Mouse (Mus musculus) embryonic stem cell, embryonic (primary cell): ENCODE measurements around the gene Kcnab3.

ENCODE experiments used
- CTCF ChIA-PET, 4 experiments: fragments of 300-600 bp in 2 of 4; fragments of 350-600 bp in 2 of 4; sonication (Branson Sonifier 250); formaldehyde crosslinking; loops; one replicate each; lab custom pipeline; 2022; ENCODE audit warnings: inconsistent platforms in 2 of 4; lab: Charles Lee
- POLR2A ChIA-PET, 4 experiments: fragments of 300-600 bp in 2 of 4; fragments of 350-600 bp in 2 of 4; sonication (Branson Sonifier 250); formaldehyde crosslinking; loops; one replicate each; lab custom pipeline; 2022; ENCODE audit warnings: antibody characterized with exemption in 4 of 4, inconsistent platforms in 1 of 4; lab: Charles Lee

Gene Kcnab3

DNA sequence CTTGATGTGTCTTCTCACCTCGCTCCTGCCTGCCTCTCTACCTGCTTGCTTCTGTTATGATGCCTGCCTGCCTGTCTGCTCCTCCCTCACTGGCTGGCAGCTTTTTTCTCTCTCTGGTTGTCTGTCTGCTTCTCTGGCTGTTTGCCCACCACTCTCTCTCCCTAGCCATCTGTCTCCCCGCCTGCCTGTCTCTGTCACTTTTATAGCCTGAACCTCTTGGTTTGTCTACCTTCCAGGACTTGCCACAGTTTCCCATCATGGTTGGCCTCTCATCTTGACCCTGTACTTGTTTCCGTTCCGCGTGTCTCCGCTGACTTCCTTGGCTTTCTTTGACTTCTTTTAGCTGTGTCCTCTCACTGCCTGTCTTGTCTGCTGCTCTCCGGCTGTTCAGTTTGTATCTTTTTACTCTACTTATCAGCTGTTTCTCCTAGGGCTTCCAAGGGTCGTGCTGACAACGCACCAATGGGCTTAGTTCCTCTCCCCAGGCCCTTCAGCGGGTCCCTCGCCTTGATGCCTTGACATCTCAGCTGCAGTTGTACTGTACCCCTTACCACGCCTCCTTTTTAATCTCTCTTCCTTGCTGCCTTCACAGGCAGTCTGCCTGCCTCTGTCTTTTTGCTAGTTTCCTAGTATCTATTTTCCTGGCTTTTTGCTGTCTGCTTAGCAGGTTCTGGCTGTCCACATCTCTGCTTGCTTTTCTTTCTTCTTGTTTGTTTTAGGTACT lies 46.2 kb downstream of the Kcnab3 start:
- POLR2A ChIA-PET = interaction anchor here in 2 of 4 experiments (0.7 to 1.8 kb wide), 13 partner anchors 9 to 115 kb away, joined by 3 to 6 read pairs (median 3); partner anchors contain the start of genes Cntrob (in 2 of the 2), Trappc1 (in 2 of the 2), Cyb5d1 (in 1 of the 2) and Kcnab3 (in 1 of the 2)
- CTCF ChIA-PET = interaction anchor here in 3 of 4 experiments (0.5 to 2.2 kb wide), 14 partner anchors 8 to 667 kb away, joined by 3 to 8 read pairs (median 4); no protein-coding TSS in a partner anchor

GRCm38 (mm10) chr11:69372780-69373170 lies 46.7 kb downstream of the Kcnab3 start:
- ChIA-PET POLR2A (interaction anchor here in 2 of 4 experiments (0.7 to 1.8 kb wide), 12 partner anchors 8 to 116 kb away, joined by 3 to 6 read pairs (median 3); partner anchors contain the start of genes Cntrob (in 2 of the 2), Trappc1 (in 2 of the 2), Cyb5d1 (in 1 of the 2) and Kcnab3 (in 1 of the 2)), CTCF (interaction anchor here in 3 of 4 experiments (0.5 to 2.2 kb wide), 12 partner anchors 9 to 668 kb away, joined by 3 to 8 read pairs (median 4); partner anchors contain the start of genes Cyb5d1 (in 1 of the 3) and Naa38 (in 1 of the 3))

DNA sequence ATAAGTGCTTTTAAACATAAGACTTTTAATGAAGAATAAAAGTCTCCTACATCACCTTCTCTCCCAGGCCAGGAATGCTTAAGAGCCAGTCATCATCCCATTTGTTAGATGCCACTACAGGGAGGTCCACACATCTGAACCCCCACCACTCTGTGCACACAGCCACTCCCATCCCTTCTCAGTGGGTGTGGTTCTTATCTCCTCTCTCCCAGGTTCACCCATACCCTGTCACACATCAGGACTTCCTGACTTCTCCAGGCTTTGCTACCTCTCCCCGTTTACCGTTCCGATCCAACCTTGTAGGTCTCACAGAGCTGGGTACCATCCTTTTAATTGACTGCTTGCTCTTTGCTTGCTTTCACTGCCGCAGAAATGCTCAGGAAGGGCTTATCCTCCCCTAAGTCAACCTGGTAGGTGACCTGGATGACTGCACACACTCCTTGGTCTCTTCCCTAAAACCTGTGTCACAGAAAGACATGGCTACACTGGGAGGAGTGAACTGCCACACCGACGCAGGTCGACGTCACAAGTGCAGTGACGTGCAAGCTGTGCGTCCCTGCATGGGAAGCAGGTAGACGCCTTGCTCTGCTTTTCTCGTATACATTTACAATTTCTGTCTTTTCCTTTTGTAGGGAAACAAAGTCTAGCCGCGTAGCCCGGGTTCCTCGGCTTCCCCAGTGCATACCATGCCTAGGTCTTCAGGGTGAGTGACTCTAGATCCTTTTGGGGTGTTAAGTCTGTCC lies 47.3 kb downstream of the Kcnab3 start:
- ChIA-PET CTCF (interaction anchor here in 3 of 4 experiments (0.5 to 2.2 kb wide), 10 partner anchors 10 to 140 kb away, joined by 3 to 8 read pairs (median 5); partner anchors contain the start of genes Cyb5d1 (in 1 of the 3) and Naa38 (in 1 of the 3)), POLR2A (interaction anchor here in 3 of 4 experiments (0.8 to 1.8 kb wide), 11 partner anchors 10 to 116 kb away, joined by 3 to 6 read pairs (median 3); partner anchors contain the start of genes Cntrob (in 2 of the 3), Trappc1 (in 2 of the 3), Cyb5d1 (in 1 of the 3) and Naa38 (in 1 of the 3))

DNA sequence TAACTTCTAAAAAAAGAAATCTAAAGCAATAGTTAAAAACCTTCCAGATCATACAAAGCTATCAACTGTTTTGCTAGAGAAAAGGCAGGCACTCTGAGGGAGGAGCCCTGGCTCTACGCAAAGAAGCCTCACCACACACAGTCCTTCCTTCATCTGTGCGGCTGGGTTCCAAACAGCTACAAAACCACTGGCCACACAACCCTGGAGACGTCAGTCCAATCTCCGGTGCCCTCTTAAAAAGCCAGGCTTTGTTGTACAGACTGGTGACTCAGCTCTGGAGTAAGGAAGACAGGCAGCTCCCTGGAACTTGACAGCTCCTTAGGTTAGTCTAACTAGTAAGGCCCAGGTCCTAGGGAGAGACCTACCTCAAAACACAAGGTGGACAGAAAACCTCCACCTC lies 49.6 kb downstream of the Kcnab3 start:
- ChIA-PET POLR2A (interaction anchor here in 3 of 4 experiments (0.5 to 1.4 kb wide), 4 partner anchors 9 to 220 kb away, joined by 3 to 6 read pairs (median 4); partner anchors contain the start of gene Kcnab3 (in 1 of the 3)), CTCF (interaction anchor here in 2 of 4 experiments (0.7 to 1.0 kb wide), 2 partner anchors 13 to 138 kb away, joined by 3 to 6 read pairs; no protein-coding TSS in a partner anchor)

- ChIA-PET CTCF (interaction anchor here in 3 of 4 experiments (0.6 to 1.2 kb wide), 5 partner anchors 97 to 348 kb away, joined by 3 read pairs; no protein-coding TSS in a partner anchor), POLR2A (interaction anchor here in 1 of 4 experiments (0.6 to 0.8 kb wide), 2 partner anchors 52 to 206 kb away, joined by 3 read pairs; partner anchors contain the start of gene Kcnab3)
Measured at GRCm38 (mm10) chr11:69377766-69378165, 51.7 kb downstream of the Kcnab3 start.

GRCm38 (mm10) chr11:69379600-69379999 lies 53.5 kb downstream of the Kcnab3 start:
- ChIA-PET CTCF (interaction anchor here in 2 of 4 experiments (0.5 to 0.8 kb wide), 4 partner anchors 17 to 130 kb away, joined by 3 read pairs; no protein-coding TSS in a partner anchor), POLR2A (interaction anchor here in 2 of 4 experiments (0.7 to 1.4 kb wide), 4 partner anchors 30 to 201 kb away, joined by 3 to 7 read pairs (median 4); partner anchors contain the start of gene Kcnab3 (in 1 of the 2))

DNA sequence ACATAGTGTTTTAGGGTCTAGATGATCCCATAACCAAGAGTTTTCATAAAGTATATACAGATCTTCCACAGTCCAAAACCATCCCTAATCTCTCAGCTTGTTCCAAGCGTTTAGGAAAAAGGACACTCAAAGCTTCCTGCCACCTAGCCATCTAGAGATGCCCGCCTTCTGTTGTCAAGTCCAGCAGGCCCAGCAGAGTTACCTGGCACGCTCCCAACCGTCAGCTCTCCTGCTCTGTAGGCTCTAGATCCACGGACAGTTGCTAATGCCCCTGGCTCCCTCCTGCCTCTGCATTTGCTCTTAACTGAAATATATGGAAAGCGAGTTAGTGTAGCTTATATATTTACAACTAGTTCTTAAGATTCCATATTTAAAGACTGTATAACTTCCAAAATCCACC lies 55.3 kb downstream of the Kcnab3 start:
- ChIA-PET POLR2A (interaction anchor here in 2 of 4 experiments (0.7 to 1.9 kb wide), 11 partner anchors 9 to 146 kb away, joined by 3 to 8 read pairs (median 4); partner anchors contain the start of genes Cyb5d1 (in 2 of the 2), Cntrob (in 1 of the 2), Naa38 (in 1 of the 2) and Trappc1 (in 1 of the 2)), CTCF (interaction anchor here in 1 of 4 experiments (0.7 to 2.3 kb wide), 2 partner anchors 110 to 112 kb away, joined by 3 to 6 read pairs; no protein-coding TSS in a partner anchor)
